Mouse (Mus musculus) heart, adult 2 months (tissue): ENCODE data around the gene Wasl. TPM values are rescaled to one million over a fixed set of nuclear protein-coding genes. Genes with fewer than 3 reads are reported as not detected.

Experiments
- DNase-seq, 2 experiments: peaks; one replicate each; pipeline ENCODE4 v3.0.0; 2021
- H3K27ac ChIP-seq: fragments of 200-600 bp; 2 replicates; pipeline ENCODE4 v1.8.1; 2022
- H3K27me3 ChIP-seq: fragments of 200-500 bp; 2 replicates; pipeline ENCODE4 v1.6.1; 2012; ENCODE audit warnings: mild to moderate bottlenecking, low read length, inconsistent platforms, mixed read lengths; ENCODE audit not compliant: control insufficient read depth, insufficient read depth
- H3K36me3 ChIP-seq: fragments of 200-500 bp; 2 replicates; pipeline ENCODE4 v1.6.1; 2012; ENCODE audit warnings: low read length, inconsistent platforms; ENCODE audit not compliant: control insufficient read depth, insufficient read depth
- H3K4me1 ChIP-seq: fragments of 200-500 bp; 2 replicates; pipeline ENCODE4 v1.6.1; 2011; ENCODE audit warnings: low read length; ENCODE audit not compliant: control insufficient read depth, insufficient read depth
- H3K4me3 ChIP-seq: fragments of 200-600 bp; 2 replicates; pipeline ENCODE4 v1.8.1; 2022
- H3K79me2 ChIP-seq: fragments of 200-500 bp; replicated peaks from 2 replicates; pipeline ENCODE4 v1.6.1; 2012; ENCODE audit warnings: mild to moderate bottlenecking, inconsistent platforms, low read length, moderate library complexity, mixed read lengths; ENCODE audit not compliant: control insufficient read depth, insufficient read depth
- H3K9ac ChIP-seq: fragments of 200-500 bp; 2 replicates; pipeline ENCODE4 v1.6.1; 2012; ENCODE audit warnings: low read depth, mild to moderate bottlenecking, control low read depth, inconsistent platforms, low read length, mixed read lengths
- CTCF ChIP-seq: fragments of 200-600 bp; IDR thresholded peaks from 2 replicates; pipeline ENCODE4 v1.8.1; 2022; ENCODE audit warnings: antibody characterized with exemption, mild to moderate bottlenecking, moderate library complexity
- EP300 ChIP-seq: fragments of 200-500 bp; IDR thresholded peaks from 2 replicates; pipeline ENCODE4 v1.6.1; 2011; ENCODE audit warnings: low read depth, low read length, control low read depth; ENCODE audit not compliant: insufficient read depth
- POLR2A ChIP-seq: fragments of 200-500 bp; IDR thresholded peaks from 2 replicates; pipeline ENCODE4 v1.6.1; 2011; ENCODE audit warnings: mild to moderate bottlenecking, low read depth, low read length, control low read depth; ENCODE audit not compliant: insufficient read depth
- WGBS: fragments of 180-500 bp; shearing (Covaris S2); methylation state at CpG from one replicate; pipeline ENCODE4 v1.1.7; 2018; 5-methylcytosine and 5-hydroxymethylcytosine counted together
- intact Hi-C: fragments of 180-260 bp; cut with DNase I; formaldehyde crosslinking; loops from one replicate; pipeline ENCODE4 v1.15.1; 2025
- polyA plus RNA-seq: library from polyadenylated mRNA; depleted of rRNA; stranded (reverse); fragments of >200 nt; gene quantifications from 2 replicates; pipeline ENCODE4 v1.2.3, GENCODE M21; 2012
- total RNA-seq, 2 experiments: library from RNA; stranded (reverse); gene quantifications; 2 replicates each; pipeline ENCODE4 v1.2.3; 2021

Wasl gene
- total and polyA plus RNA-seq, 3 experiments: 11.5 to 28.3 (median 27.8) TPM

DNA sequence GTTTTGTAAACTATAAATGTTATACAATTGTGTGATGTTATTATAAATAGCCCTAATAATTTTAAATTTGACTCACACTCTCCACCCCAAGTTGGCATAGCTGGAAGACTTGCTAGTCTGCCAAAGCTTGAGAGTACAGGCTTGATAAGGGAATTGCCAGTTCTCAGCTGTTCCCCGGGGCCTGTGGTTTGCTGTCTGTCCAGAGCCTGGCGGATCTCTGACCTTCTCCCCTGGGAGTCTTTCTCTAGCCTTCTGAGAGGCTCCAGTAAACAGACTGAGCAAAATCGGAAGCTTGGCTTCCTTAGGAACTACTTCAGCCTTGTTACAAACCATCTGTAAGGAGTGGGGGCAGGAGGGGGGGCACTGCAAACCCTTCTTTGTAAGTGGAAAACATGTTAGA, 77.9 kb downstream of the Wasl start:
- Histone ChIP-seq H3K27me3 (no peaks in the 10 kb centered on the region), H3K27ac (peak overlapping the region; percentile 94), H3K79me2 (no peaks in the 10 kb centered on the region), H3K4me1 (peaks cover 12% of the 10 kb centered on the region), H3K4me3 (peak overlapping the region; percentile 1; the same call in 1 of the 2 replicates), H3K9ac (peak overlapping the region; percentile 67; the same call in 1 of the 2 replicates), H3K36me3 (peaks cover 16% of the 10 kb centered on the region)
- TF ChIP-seq CTCF: no peak
- TF ChIP-seq EP300: peak; percentile 88
- TF ChIP-seq POLR2A: peak; percentile 64
- intact Hi-C loops: loop anchor here (1.0 kb wide), 1 partner anchor 16 kb away; no protein-coding TSS in a partner anchor
- WGBS: 2% methylated on average over 3 of the region's 3 CpGs
- peak; percentile 75 to 87 for DNase-seq

DNA sequence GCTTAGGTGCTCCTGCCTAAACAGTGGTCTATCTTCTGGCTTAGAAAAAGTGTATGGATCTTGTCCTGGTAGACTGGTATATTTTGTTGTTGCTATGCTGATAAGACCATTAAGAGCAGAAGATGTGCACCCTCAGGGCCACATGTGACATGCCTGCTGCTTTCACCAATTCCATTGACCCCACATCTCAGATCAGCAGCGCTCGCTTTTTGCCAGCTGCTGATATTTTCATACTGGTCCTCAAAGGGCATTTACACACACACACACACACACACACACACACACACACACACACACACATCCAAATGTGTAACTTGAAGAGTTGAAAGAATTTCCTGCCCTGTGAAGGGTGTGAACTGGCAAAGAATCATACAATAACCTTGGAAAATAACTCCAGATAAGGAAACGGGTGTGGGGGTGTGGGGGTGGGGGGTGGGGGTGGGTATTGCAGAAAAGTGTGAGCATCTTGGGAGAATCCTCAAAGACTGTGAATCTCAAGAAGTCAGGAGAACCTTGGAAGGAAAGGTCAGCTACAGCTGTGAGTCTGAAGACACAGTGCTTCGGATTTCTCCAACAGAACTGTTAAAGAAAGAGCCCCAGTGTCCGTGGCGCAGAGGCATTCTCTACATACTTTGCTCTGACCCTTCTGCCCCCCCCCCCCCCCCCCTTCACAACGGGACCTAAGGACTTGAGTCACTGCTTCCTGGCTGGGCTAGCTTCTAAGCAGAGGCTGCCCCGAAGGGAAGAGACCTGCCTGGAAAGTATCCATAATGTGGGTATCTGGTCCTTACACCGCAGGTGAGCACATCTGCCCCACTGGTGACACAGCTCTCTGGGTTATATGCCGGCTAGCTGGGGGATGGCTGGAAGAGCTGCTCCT, 79.1 kb downstream of the Wasl start:
- H3K79me2 ChIP-seq: no peaks in the 10 kb centered on the region
- H3K4me3 ChIP-seq: peak overlapping the region; percentile 23; the same call in 1 of the 2 replicates
- peak; percentile 49 to 58 for DNase-seq
- TF ChIP-seq CTCF: no peak
- no peak for TF ChIP-seq EP300
- no peak for TF ChIP-seq POLR2A
- no peaks in the 10 kb centered on the region for H3K27me3 ChIP-seq
- H3K36me3 ChIP-seq: peaks cover 16% of the 10 kb centered on the region
- H3K27ac ChIP-seq: peak overlapping the region; percentile 94
- intact Hi-C loops: loop anchor here (1.0 kb wide), 1 partner anchor 14 kb away; no protein-coding TSS in a partner anchor
- 8% methylated on average over 10 of the region's 10 CpGs for WGBS
- H3K4me1 ChIP-seq: peaks cover 12% of the 10 kb centered on the region
- H3K9ac ChIP-seq: peak overlapping the region; percentile 65

DNA sequence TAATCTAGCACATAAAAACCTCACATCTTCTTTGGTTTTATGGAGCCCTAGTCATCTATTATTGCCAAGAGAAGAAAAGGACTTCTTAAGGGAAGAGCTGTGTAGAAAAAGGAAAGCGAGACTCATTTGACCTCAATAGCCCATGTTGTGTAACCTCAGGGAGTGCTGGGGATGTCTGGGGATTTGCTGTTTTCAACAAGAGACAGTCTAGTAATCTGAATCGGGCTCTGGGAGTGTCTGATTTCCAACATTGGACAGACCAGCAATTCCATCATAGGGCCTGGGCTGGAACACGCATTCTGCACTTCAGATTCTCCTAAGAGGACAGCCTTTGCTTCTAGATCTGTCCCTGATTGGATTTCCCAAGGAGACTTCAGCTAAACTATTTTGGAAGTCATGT, 81.4 kb downstream of the Wasl start:
- no peak for TF ChIP-seq POLR2A
- no peak for TF ChIP-seq CTCF
- no peak for TF ChIP-seq EP300
- Histone ChIP-seq H3K79me2 (no peaks in the 10 kb centered on the region), H3K36me3 (peaks cover 16% of the 10 kb centered on the region), H3K4me3 (no peak overlapping the region), H3K27ac (peak overlapping the region; percentile 29), H3K4me1 (peaks cover 12% of the 10 kb centered on the region), H3K9ac (no peak overlapping the region), H3K27me3 (no peaks in the 10 kb centered on the region)
- DNase-seq: peak in 1 of 2 experiments; percentile 62
- WGBS: 68% methylated on average over 3 of the region's 3 CpGs
- intact Hi-C loops: no loop called here

DNA sequence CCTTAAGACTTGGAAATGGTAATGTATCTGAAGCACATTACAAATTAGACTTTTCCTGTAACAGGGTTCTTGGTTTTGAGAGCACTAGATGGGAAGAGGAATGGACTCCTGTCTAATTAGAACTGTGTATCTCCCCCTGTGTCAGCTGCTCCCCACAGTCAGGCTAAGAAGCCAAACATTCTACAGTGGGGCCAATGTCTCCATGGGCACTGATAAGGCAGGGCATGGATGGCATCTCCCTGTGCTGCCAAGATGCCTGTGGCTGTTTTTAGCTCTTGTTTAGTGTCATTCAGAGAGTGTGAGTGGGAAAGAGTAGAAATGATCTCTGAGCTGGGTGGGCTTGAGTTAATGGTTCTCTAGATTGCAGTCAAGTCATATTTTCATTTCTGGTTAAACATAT, 91.5 kb downstream of the Wasl start:
- peaks cover 13% of the 10 kb centered on the region for H3K36me3 ChIP-seq
- no peaks in the 10 kb centered on the region for H3K79me2 ChIP-seq
- H3K27me3 ChIP-seq: no peaks in the 10 kb centered on the region
- TF ChIP-seq EP300 (peak; percentile 94), CTCF (no peak), POLR2A (no peak)
- intact Hi-C loops: loop anchor here (5.0 kb wide), 1 partner anchor 89 kb away; no protein-coding TSS in a partner anchor
- no peak overlapping the region for H3K4me3 ChIP-seq
- peak in 1 of 2 experiments; percentile 67 for DNase-seq
- H3K4me1 ChIP-seq: peaks cover 6% of the 10 kb centered on the region
- H3K9ac ChIP-seq: no peak overlapping the region
- H3K27ac ChIP-seq: peak overlapping the region; percentile 74

DNA sequence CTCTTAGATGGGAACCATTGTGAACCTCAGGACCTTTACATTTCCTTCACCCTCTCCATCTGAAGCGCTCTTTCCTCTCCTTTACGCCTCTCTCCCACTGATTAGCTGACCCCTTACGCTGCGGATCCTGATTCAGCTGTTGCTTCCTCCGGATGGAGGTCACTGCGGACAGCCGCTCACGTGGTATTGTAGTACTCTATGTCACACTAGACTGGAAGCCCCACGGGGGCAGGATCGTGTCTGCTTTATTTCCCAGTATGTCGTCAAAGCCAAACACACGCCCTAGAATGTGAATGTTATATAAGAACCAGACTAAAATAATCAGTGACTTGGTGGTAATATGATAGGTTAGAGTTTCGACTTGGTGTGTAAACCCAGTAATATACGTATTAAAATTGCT, 92.4 kb downstream of the Wasl start:
- TF ChIP-seq POLR2A: no peak
- TF ChIP-seq CTCF: no peak
- TF ChIP-seq EP300: no peak
- intact Hi-C loops: loop anchor here (5.0 kb wide), 1 partner anchor 90 kb away; no protein-coding TSS in a partner anchor

More for the DNA sequence above, 92.4 kb downstream of the Wasl start:
- Histone ChIP-seq H3K36me3 (peaks cover 13% of the 10 kb centered on the region), H3K4me1 (peaks cover 6% of the 10 kb centered on the region), H3K4me3 (no peak overlapping the region), H3K9ac (no peak overlapping the region), H3K27me3 (no peaks in the 10 kb centered on the region), H3K79me2 (no peaks in the 10 kb centered on the region), H3K27ac (peak overlapping the region; percentile 74)
- no peak for DNase-seq
- WGBS: 64% methylated on average over 14 of the region's 14 CpGs
